Mouse (Mus musculus) CD4-positive, CD25-positive, alpha-beta regulatory T cell, adult 4 months (primary cell): ENCODE measurements around the gene Ppat. TPM values are rescaled to one million over a fixed set of nuclear protein-coding genes. Genes with fewer than 3 reads are reported as not detected.
"Not testable (repeated sequence)": the region's sequence is repeated elsewhere in the genome, so short reads cannot be mapped to it uniquely, and the experiment has no call there.

Experiments
- ATAC-seq: one replicate; pipeline ENCODE4 v1.8.0; 2017
- polyA plus RNA-seq, 2 experiments: library from polyadenylated mRNA; unstranded; fragments of 100-300 nt; shearing (Covaris generic); gene quantifications; one replicate each; pipeline ENCODE4 v1.2.1; 2017

Ppat gene
- 10 to 100 TPM; 30.8 to 35.9 TPM for polyA plus RNA-seq

DNA sequence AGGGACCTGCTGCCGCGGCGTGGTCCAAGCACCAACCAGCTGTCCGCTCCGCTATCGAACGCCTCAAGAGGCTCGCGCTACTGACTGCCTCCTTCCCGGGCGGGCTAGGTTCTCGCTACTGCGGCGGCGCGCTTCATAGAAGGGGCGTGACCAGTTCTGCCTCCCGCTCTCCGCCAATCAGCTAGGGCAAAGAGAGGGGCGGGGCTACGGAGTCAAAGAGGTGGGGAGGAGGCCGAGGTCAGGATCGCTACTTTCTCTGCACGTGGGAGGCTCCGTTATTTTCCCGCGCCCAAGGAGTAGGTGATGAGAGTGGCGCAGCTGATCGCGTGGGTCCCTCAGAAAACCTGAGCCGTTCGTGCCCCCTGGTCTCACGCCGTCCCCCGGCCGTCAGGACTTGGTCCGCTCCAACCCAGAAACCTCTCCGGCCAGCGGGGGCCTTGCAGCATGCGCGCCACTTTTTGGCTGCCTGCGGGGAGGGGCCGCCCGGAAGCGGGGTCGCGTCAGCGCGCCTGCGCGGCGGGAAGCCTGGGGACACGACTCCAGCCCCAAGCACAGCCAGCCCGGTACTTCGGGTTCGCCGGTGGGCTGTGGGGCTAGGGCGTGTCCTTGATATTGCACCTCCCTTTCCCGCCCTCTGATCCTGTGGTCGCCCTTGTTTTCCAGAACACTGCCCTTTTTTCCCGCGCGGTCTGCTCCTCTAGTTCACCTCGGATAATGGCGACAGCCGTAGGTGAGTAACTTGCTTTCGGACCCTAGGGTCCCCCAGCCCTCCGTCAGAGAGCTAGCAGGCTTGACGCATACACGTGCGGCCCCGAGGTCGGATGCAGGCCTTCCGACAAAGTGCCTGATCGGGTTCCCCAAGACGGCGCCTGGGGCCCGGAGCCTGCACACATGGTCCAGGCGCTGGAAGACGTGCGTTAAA is at the start of gene Ppat, which contains the start of gene Paics:
TSS of gene Ppat (minus strand) at position 473 of the 922 bp plus-strand sequence.
TSS of gene Paics (plus strand) at position 202 of the 922 bp plus-strand sequence.
- ATAC-seq, result peak; percentile 89

- no peak for ATAC-seq
Measured at GRCm38 (mm10) chr5:76998416-76998815, 47.0 kb upstream of the Ppat start.

DNA sequence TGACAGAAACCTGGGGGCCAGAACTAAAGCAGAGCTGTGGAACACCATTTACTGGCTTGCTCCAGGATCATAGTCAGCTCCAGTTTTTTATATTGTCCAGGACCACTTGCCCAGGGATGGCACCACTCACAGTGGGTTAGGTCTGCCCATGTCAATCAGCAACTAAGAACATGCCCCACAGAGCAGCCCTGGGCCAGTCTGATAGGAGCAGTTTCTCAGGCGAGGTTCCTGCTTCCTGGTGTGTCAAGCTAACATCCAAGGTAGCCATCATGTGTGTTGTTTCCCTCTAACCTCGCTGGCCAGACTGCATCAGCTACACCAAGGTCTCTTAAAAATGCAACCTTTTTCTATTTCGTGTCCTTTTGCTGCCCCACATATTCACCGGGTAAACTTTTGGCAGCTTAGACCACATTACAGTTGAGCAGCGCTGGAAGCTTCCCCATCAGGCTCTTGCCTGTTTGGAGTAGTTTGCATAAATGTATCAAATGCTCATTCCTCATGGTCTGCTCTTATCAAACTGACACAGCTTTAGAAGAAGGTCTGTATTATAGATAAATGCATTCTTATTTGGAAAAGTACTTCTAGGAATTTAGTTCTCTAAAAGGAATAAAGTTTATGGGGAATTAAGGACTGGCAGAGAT is 41.9 kb upstream of the Ppat start:
- ATAC-seq, result no peak

DNA sequence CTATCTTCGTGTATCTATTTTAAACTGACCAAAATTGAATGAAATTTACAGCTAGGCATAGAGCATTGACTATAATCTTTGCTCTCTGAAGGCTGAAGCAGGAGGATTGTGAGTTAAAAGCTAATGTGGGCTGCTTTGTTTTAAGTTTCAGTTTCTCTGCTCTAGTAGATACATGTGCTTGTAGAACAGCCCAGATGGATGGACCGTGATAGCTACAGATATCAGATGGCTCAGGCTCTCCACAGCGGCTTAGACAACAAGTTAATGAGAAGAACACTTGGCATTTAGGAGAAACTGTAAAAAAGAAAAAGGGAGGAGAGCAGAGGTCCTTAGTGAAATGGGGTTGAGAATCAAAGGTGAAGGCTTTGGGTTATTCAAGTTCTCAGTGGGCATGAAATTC is 39.4 kb upstream of the Ppat start:
- no peak for ATAC-seq

- no peak for ATAC-seq
Measured at GRCm38 (mm10) chr5:76984015-76984414, 32.6 kb upstream of the Ppat start.

DNA sequence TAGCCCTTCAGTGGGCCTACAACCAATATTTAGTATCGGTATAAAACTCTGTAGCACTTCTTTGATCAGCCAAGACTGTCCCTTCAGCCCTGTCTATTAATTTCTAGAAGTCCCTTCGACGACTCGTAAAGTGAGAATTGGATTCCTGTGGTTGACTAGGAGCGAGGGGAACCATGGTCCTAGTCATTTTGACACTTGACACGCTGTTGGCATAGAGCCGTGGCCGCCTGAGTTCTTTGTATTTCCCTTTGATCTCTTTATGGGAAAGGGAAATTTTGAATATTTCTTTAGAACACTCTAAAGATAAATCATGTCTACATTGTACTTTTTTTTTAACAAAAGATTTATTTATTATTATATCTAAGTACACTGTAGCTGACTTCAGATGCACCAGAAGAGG is 24.4 kb upstream of the Ppat start:
- no peak for ATAC-seq

DNA sequence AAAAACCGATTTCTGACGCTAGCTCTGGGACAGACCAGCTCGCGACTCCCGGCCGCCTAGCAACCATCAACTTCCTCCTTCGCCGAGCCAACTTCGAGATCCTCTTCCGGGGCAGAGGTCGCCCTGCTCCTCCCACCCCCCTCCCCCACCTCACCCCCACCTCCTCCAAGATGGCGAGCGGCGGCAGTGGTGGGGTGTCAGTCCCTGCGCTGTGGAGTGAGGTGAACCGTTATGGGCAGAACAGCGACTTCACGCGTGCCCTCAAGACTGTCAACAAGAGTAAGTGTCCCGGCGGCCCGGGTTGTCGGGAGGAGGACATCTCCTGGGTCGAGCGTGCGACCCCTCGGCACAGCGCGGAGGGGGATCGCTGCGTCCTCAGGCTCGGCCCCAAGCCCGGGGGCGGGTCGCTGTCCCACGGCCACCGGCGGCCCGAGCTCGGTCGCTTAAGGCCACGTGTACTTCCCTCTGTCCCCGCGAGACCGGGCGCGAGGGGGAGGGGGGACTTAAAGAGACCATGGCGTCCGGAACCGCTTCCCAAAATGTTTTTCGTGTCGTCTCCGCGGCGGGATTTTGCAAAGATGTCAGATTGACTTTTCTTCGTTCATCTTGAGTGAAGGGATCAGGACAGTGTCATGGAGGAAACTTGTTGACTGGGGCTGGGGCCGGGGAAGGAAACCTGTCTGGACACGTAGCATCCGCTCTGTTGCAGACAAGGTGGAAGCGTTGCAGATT is 23.3 kb upstream of the Ppat start, which contains the start of gene Srp72:
TSS of gene Srp72 (plus strand) at position 130 of the 732 bp plus-strand sequence.
- peak; percentile 93 for ATAC-seq

GRCm38 (mm10) chr5:76974207-76974553 is 22.8 kb upstream of the Ppat start:
- peak; percentile 16 for ATAC-seq

DNA sequence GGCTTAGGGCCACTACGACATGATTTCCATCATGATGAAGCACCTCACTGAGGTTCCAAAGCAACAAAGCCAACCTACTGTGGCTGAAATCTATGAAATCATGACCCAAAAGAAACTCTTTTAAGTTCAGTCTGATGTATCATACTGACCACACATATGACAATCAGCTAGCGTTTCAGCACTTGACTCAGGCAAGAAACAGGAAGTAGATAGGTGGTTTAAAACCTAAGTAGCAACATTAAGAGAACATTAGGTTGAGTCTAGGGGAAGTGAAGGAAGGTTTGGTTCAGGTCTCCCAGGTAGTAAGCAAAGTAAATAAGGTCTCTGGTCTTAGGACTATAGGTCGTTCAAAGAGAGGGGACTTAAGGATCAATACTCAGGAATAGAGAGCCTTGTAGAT is 22.1 kb upstream of the Ppat start:
- ATAC-seq, result no peak

DNA sequence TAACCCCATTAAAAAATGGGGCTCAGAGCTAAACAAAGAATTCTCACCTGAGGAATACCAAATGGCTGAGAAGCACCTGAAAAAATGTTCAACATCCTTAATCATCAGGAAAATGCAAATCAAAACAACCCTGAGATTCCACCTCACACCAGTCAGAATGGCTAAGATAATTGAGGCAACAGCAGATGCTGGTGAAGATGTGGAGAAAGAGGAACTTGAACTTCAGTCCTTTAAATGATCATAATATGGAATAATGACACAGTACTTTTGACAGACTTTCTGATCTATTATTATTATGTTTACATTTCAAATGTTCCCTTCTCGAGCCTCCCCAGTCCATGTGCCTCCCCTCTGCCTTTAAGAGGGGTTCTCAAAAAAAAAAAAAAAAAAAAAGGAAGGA is 19.7 kb upstream of the Ppat start:
- ATAC-seq, result not testable (repeated sequence)

- no peak for ATAC-seq
Measured at GRCm38 (mm10) chr5:76969250-76969649, 17.9 kb upstream of the Ppat start.

DNA sequence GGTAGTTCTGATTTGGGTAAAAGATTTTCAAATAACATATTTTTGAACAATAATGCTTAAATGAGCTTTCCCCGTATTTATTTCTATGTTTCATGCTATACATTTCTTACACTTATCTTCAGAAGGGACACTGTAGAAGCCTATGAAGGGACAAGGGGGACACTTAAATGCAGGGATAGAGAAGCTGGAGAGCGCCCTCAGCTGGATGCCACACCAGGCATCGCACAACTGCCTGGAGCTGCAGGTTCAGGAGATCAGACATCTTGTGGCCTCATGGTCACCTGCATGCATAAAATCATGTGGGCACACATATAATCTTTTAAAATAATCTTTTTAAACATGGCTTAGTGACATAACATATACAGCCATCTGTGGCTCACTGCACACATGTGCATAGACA is 13.3 kb upstream of the Ppat start:
- no peak for ATAC-seq

DNA sequence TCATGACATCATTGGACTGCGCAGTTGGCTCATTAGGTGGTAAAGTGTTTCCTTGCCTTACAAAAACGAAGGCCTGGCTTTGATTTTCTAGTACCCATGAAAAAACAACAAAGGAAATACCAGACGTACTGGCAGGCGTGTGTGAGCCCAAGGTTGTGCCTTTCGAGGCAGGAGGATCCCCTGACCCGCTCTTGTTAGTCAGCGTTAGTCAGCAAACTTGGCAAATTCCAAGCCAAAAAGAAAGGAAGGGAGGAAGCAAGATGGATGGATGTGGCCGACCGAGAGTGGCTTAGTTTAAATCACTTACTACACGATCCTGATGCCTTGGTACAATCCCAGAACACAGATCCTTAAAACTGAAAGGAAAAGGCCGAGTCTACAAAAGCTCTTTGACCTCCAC is 11.2 kb upstream of the Ppat start:
- ATAC-seq, result no peak

GRCm38 (mm10) chr5:76959587-76959986 is 8.2 kb upstream of the Ppat start:
- no peak for ATAC-seq

DNA sequence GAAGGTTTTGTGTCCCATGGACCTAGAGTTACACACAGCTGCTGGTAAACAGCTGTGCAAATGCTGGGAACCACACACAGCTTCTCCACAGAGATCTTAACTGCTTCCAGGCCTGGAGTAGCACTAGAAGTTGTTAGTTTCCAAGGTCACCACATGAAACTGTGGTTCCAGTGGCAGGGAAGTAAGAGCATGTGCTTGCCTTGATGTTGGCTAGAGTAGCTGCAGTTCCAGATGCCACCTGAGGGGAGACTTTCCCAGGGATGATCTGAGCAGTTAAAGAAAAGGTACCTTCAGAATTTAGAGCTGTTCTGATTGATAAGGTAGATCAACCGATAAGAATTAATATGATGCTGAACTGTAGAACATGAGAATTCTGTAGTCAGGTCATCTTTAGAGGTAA is 6.6 kb upstream of the Ppat start:
- peak; percentile 71 for ATAC-seq

DNA sequence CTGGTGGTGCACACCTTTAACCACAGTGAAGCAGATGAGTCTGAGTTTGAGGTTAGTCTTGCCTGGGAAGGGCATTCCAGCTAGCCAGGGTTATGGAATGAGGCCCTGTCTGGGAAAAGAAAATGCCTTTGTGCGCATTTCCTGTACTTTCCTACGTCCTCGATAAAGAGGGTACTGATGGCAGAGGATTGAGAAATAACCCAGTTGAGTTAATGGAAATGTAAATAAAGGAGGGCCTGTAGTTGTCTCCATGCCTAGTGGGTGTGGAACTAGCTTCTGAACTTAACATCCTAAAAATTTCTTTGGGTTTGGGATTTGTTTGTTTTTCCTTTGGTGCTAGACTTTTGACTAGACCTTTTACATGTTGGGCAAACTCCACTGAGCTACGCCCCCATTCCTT is 4.1 kb upstream of the Ppat start:
- no peak for ATAC-seq

DNA sequence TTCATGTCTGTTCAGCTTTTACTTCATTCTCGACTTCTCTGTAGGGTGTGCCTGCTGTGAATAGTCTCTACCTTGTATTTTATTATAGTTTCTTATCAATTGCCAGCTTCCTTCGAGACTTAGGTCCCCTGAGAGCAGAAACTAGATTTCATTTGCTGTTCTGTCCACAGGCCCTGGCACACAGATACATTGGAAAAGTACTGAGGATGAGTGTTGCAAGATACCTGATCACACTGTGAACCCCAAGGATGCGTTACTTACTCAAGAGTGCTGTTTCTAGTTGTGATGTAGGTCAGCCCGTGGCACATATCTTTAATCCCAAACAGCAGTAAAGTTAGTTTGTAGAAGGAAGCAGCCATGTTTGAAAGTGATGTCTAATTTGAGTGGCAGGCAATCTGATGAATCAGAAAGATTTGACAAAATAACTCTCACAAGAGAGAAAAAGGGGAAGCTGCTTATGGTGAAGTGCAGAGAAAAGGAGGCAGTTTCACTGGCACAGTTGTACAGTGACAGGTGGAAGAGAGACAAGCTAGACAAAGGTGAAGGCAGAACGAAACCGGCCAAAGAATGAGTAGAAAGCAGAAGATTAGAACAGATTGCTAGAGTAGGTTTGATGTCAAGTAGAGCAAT is 3.0 kb upstream of the Ppat start:
- no peak for ATAC-seq

DNA sequence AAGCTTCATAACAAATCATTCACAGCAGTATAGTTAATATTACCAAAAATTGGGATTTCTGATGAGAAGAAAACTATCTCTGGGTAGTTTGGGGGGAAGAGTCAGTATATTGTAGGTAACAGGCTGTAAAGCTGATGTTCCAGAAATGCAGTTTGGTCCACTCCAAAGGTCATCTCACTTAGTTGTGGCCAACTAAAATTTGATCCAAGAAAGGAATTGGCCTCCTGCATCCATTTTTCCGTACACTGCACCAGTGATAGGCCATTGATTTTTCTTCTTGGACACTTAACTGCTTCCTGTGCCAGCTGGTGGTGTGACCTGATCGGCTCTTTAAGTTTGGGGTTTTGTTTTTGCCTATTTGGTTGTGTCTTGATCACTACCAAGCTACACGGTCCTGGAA is 2.4 kb upstream of the Ppat start:
- no peak for ATAC-seq

DNA sequence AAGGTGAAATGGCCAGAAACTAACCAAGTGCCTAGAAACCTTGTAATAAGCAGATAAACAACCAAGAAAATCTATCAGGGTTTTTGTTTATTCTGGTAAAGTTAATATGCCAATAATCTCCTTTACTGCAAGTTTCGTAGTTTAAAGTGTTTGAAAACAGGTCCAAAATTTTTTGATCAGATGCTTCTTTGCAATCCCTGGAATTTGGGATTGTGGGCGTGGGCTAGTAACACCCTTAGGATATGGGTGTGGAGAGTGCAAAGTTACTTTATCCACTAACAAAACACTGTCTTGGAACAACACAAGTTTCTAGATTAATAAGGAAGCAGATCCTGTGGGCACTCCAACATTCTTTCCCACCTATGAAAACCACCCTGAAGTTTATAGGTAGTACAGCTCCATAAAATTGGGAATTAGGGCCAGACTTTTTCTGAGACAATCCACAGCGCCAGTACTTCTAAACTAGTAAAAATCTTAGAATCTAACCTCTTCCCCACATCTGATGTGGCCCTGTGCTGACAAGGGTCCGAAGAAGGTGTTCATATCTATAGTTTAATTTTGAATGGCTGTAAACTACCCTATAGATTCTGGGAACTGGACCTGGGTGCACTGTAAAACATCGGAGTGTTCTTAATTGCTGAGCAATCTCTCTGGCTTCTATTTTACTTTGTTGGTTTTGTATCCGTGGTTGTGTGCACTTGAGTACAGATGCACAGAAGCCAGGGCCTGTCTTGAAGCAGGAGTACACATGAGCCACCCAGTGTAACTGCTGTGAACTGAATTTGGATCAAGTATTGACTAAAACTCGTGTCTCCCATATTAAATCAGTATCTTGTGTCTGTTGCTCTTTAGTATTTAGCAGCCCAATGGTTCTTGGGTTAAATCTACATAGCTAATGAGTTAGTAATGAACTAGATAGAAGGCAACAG is 998 bp upstream of the Ppat start:
- ATAC-seq, result no peak

GRCm38 (mm10) chr5:76950343-76951105 is 854 bp downstream of the Ppat start:
- peak; percentile 46 for ATAC-seq

GRCm38 (mm10) chr5:76947758-76948157 is 3.6 kb downstream of the Ppat start:
- no peak for ATAC-seq
